Mouse (Mus musculus): ENCODE results near the gene Nppa. TPM values are rescaled to one million over a fixed set of nuclear protein-coding genes. Genes with fewer than 3 reads are reported as not detected.

Nppa gene
- polyA plus RNA-seq, 1 experiment: not detected

DNA sequence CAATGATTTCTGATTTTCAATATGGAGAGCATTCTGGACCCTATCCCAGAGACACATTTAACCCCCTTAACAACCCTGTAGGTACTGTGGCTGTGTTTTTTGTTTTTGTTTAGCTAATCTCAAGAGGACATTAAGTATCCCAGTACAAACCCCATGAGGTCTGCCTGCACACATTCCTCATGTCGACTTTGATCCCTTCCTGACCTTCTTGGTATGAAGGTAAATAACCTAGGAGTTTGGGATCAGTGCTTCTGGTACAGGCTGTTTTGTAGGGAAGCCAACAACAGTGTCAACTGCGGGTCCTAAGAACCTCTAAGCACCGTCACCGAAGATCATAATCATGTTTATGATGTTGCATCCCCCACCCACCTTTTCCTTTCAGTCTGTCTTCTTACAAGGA is 22.8 kb upstream of the Nppa start:
- no peak overlapping the region for H3K27ac ChIP-seq (ENCODE audit: insufficient read depth, low read depth, low read length)
- TF ChIP-seq CTCF (IDR thresholded peaks at IDR 0.05; ENCODE audit: low read depth, low read length) (no peak), POLR2A (IDR thresholded peaks at IDR 0.05; ENCODE audit: borderline replicate concordance, low read depth, low read length) (no peak)
- H3K4me3 ChIP-seq (ENCODE audit: insufficient read depth, low read length): no peak overlapping the region
- H3K4me1 ChIP-seq (ENCODE audit: control insufficient read depth, insufficient read depth, low read length): no peaks in the 10 kb centered on the region

- Histone ChIP-seq H3K27ac (ENCODE audit: insufficient read depth, low read depth, low read length) (no peak overlapping the region), H3K4me3 (ENCODE audit: insufficient read depth, low read length) (no peak overlapping the region), H3K4me1 (ENCODE audit: control insufficient read depth, insufficient read depth, low read length) (no peaks in the 10 kb centered on the region)
- TF ChIP-seq CTCF (IDR thresholded peaks at IDR 0.05; ENCODE audit: low read depth, low read length) (no peak), POLR2A (IDR thresholded peaks at IDR 0.05; ENCODE audit: borderline replicate concordance, low read depth, low read length) (no peak)
These were observed 22.1 kb upstream of the Nppa start for GRCm38 (mm10) chr4:147978391-147978790.

DNA sequence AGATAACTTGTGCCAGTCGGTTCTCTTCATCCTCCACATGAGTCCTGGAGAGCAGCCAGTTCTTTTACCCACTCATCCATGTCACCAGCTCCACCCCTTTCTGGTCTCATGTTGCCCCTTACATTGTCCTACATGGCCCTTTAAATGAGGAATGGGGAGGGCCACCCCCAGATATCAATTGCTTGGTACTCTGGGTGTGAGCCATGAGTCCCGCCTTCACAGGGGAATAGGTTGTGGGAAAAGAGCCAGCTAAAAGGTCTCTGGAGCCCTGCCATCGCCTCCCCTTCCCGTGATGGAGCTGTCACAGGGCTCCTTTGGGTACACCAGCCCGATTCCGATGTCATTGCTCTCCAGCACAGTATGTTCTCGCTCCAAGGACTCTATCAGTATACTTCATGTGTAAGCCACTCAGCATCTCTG is 21.1 kb upstream of the Nppa start:
- Histone ChIP-seq H3K27ac (ENCODE audit: insufficient read depth, low read depth, low read length) (no peak overlapping the region), H3K4me3 (ENCODE audit: insufficient read depth, low read length) (no peak overlapping the region), H3K4me1 (ENCODE audit: control insufficient read depth, insufficient read depth, low read length) (no peaks in the 10 kb centered on the region)
- TF ChIP-seq CTCF (IDR thresholded peaks at IDR 0.05; ENCODE audit: low read depth, low read length): no peak
- no peak for TF ChIP-seq POLR2A (IDR thresholded peaks at IDR 0.05; ENCODE audit: borderline replicate concordance, low read depth, low read length)

- no peak within 1 kb of the TSS for H3K4me3 ChIP-seq (ENCODE audit: insufficient read depth, low read length)
- TF ChIP-seq POLR2A (IDR thresholded peaks at IDR 0.05; ENCODE audit: borderline replicate concordance, low read depth, low read length) (no peak), CTCF (IDR thresholded peaks at IDR 0.05; ENCODE audit: low read depth, low read length) (no peak)
These were observed 15.1 kb upstream of the Nppa start, which contains the start of gene Nppb for GRCm38 (mm10) chr4:147985205-147986132. Nppb (plus strand) TSS chr4:147985788.

DNA sequence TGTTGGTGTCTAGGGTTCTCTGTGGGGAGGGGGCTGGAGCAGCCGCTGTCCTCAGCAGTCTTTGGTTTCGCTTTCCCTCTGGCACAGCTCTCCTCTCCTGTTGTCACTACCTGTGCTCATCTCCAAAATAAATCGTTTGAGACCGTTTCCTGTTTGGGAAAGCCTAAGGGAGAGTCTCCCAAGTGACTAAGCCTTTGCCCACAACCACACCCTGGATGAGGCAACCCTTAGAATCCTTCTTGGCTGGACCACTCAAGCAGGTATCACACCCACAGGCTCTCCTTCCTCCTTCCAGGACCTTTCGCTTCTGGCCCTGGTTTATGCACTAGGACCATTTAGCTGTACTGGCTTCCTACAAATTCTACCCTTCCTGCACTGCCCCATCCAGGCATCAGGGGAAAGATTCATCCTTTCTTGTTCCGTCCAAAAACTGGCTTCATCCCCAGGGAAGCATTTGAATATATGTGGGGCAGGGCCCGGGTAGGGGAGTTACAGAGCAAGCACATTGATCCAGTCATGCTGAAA is 6.9 kb upstream of the Nppa start:
- Histone ChIP-seq H3K4me1 (ENCODE audit: control insufficient read depth, insufficient read depth, low read length) (no peaks in the 10 kb centered on the region), H3K4me3 (ENCODE audit: insufficient read depth, low read length) (no peak overlapping the region)
- TF ChIP-seq CTCF (IDR thresholded peaks at IDR 0.05; ENCODE audit: low read depth, low read length) (no peak), POLR2A (IDR thresholded peaks at IDR 0.05; ENCODE audit: borderline replicate concordance, low read depth, low read length) (no peak)

More at GRCm38 (mm10) chr4:147985205-147986132, 15.1 kb upstream of the Nppa start, which contains the start of gene Nppb:
- Histone ChIP-seq H3K4me1 (ENCODE audit: control insufficient read depth, insufficient read depth, low read length) (no peaks in the 10 kb centered on the region), H3K27ac (ENCODE audit: insufficient read depth, low read depth, low read length) (no peak within 1 kb of the TSS)

GRCm38 (mm10) chr4:147995311-147995710 is 5.2 kb upstream of the Nppa start:
- Histone ChIP-seq H3K4me1 (ENCODE audit: control insufficient read depth, insufficient read depth, low read length) (no peaks in the 10 kb centered on the region), H3K27ac (ENCODE audit: insufficient read depth, low read depth, low read length) (no peak overlapping the region), H3K4me3 (ENCODE audit: insufficient read depth, low read length) (no peak overlapping the region)
- TF ChIP-seq CTCF (IDR thresholded peaks at IDR 0.05; ENCODE audit: low read depth, low read length) (no peak), POLR2A (IDR thresholded peaks at IDR 0.05; ENCODE audit: borderline replicate concordance, low read depth, low read length) (no peak)

More for the DNA sequence above, 6.9 kb upstream of the Nppa start:
- no peak overlapping the region for H3K27ac ChIP-seq (ENCODE audit: insufficient read depth, low read depth, low read length)

DNA sequence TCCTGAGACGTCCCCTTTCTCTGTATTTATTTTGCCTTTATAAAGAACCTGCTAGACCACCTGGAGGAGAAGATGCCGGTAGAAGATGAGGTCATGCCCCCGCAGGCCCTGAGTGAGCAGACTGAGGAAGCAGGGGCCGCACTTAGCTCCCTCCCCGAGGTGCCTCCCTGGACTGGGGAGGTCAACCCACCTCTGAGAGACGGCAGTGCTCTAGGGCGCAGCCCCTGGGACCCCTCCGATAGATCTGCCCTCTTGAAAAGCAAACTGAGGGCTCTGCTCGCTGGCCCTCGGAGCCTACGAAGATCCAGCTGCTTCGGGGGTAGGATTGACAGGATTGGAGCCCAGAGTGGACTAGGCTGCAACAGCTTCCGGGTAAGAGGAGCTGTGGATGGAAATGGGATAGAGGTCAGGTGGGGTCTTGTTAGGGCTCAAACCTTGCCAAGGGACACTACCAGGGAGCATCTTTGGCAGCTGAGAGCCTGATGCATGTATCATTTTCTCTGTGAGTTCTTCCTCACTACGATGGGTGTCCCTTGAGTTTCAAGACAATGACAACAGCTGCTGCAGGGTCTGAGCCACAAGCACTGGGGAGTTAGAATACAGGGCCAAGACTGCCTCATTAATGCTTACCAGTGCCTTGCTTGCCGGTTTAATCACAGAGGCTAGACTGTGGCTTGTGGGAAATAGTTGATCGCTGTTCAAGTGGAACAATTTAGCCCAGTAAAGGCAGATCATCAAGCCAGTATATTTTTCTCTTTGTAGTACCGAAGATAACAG is 679 bp downstream of the Nppa start:
- no peak for TF ChIP-seq POLR2A (IDR thresholded peaks at IDR 0.05; ENCODE audit: borderline replicate concordance, low read depth, low read length)
- no peak for TF ChIP-seq CTCF (IDR thresholded peaks at IDR 0.05; ENCODE audit: low read depth, low read length)
- Histone ChIP-seq H3K4me3 (ENCODE audit: insufficient read depth, low read length) (no peak overlapping the region), H3K27ac (ENCODE audit: insufficient read depth, low read depth, low read length) (no peak overlapping the region), H3K4me1 (ENCODE audit: control insufficient read depth, insufficient read depth, low read length) (no peaks in the 10 kb centered on the region)

GRCm38 (mm10) chr4:148001866-148002265 is 1.3 kb downstream of the Nppa start:
- Histone ChIP-seq H3K27ac (ENCODE audit: insufficient read depth, low read depth, low read length) (no peak overlapping the region), H3K4me1 (ENCODE audit: control insufficient read depth, insufficient read depth, low read length) (no peaks in the 10 kb centered on the region), H3K4me3 (ENCODE audit: insufficient read depth, low read length) (no peak overlapping the region)
- TF ChIP-seq POLR2A (IDR thresholded peaks at IDR 0.05; ENCODE audit: borderline replicate concordance, low read depth, low read length) (no peak), CTCF (IDR thresholded peaks at IDR 0.05; ENCODE audit: low read depth, low read length) (no peak)

GRCm38 (mm10) chr4:148004361-148004760 is 3.8 kb downstream of the Nppa start:
- Histone ChIP-seq H3K27ac (ENCODE audit: insufficient read depth, low read depth, low read length) (no peak overlapping the region), H3K4me1 (ENCODE audit: control insufficient read depth, insufficient read depth, low read length) (no peaks in the 10 kb centered on the region), H3K4me3 (ENCODE audit: insufficient read depth, low read length) (no peak overlapping the region)
- no peak for TF ChIP-seq CTCF (IDR thresholded peaks at IDR 0.05; ENCODE audit: low read depth, low read length)
- no peak for TF ChIP-seq POLR2A (IDR thresholded peaks at IDR 0.05; ENCODE audit: borderline replicate concordance, low read depth, low read length)
